Mouse (Mus musculus) heart, postnatal 0 days (tissue): Measurements from ENCODE around the gene Sult1b1.

Experiments used
- CTCF ChIP-seq: IDR thresholded peaks from 2 replicates; pipeline ENCODE4 v1.5.1; 2016; ENCODE audit warnings: antibody characterized with exemption, control low read depth, low read depth
- EP300 ChIP-seq: IDR thresholded peaks from 2 replicates; pipeline ENCODE4 v1.6.1; 2016; ENCODE audit warnings: antibody characterized with exemption, low read depth

- TF ChIP-seq CTCF (no peak), EP300 (no peak)
These were observed 47.2 kb downstream of the Sult1b1 start, which contains the start of gene Ugt2a1 for GRCm38 (mm10) chr5:87490771-87491170.
